26 mouse cellular contexts compared by ENCODE assay signal in the genomic region with DNA sequence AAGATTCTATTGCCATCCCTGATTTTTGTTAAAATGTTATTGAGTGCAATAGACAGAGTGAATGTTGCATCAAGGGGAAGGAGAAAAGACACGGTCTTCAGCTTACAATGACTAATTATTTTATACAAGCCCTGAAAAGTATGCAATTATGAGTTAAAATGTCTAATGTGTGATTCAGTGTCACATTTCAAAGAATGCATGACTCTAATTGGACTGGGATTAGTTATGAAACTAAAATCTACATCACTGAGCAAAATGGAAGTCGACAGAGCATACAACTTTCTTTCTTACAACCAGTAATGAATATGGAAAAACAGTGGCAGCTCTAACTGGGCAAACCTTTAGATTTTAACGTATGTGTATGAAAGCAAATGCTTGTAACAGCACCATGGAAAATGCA.
"Had no signal": no experiment of that assay in that cellular context is flagged by ENCODE, and none has a peak within 500 bp of the region (broad histone marks: within the 10 kb centered on the region; RNA-seq: fewer than 3 reads in every experiment).

No protein-coding gene starts in this region.

- H3K9me3 ChIP-seq: heart, embryonic 13.5 days; heart, embryonic 15.5 days; hindbrain, embryonic 15.5 days; kidney, embryonic 15.5 days; limb, embryonic 10.5 days; limb, embryonic 12.5 days; liver, embryonic 13.5 days had no signal

- H3K9ac ChIP-seq: heart, embryonic 13.5 days; heart, embryonic 15.5 days; hindbrain, embryonic 15.5 days; kidney, embryonic 15.5 days; limb, embryonic 12.5 days; liver, embryonic 13.5 days had no signal

- ATAC-seq: hindbrain, postnatal 0 days; intestine, embryonic 16.5 days had no signal

- H3K27ac ChIP-seq: gastrocnemius, adult 2 months; heart, adult 2 months; heart, embryonic 13.5 days; heart, embryonic 15.5 days; hindbrain, embryonic 15.5 days; hindbrain, postnatal 0 days; kidney, embryonic 15.5 days; kidney, postnatal 0 days; left cerebral cortex, adult 2 months; limb, embryonic 10.5 days; limb, embryonic 12.5 days; liver, embryonic 13.5 days had no signal

- DNase-seq: gastrocnemius, adult 2 months; gastrocnemius, postnatal 14 days; gastrocnemius, postnatal 36 days; heart, adult 11 months; heart, adult 2 months; heart, postnatal 14 days; heart, postnatal 36 days; kidney, adult 11 months; kidney, adult 2 months; kidney, adult 9 months; kidney, postnatal 14 days; kidney, postnatal 36 days; liver; liver, embryonic 13.5 days had no signal

- H3K4me2 ChIP-seq: heart, embryonic 11.5 days; heart, embryonic 13.5 days; heart, embryonic 15.5 days; hindbrain, embryonic 15.5 days; kidney, embryonic 15.5 days; limb, embryonic 12.5 days; liver, embryonic 11.5 days; liver, embryonic 13.5 days had no signal

- H3K36me3 ChIP-seq: heart, embryonic 13.5 days; heart, embryonic 15.5 days; hindbrain, embryonic 15.5 days; kidney, embryonic 15.5 days; limb, embryonic 10.5 days; limb, embryonic 12.5 days; liver, embryonic 13.5 days had no signal

- H3K27me3 ChIP-seq: heart, embryonic 13.5 days; heart, embryonic 15.5 days; hindbrain, embryonic 15.5 days; kidney, embryonic 15.5 days; limb, embryonic 12.5 days; liver, embryonic 13.5 days had no signal

- H3K4me3 ChIP-seq: gastrocnemius, adult 2 months; heart, adult 2 months; heart, embryonic 13.5 days; heart, embryonic 15.5 days; hindbrain, embryonic 15.5 days; kidney, embryonic 15.5 days; left cerebral cortex, adult 2 months; limb, embryonic 10.5 days; limb, embryonic 12.5 days; liver, embryonic 13.5 days had no signal

- H3K4me1 ChIP-seq: heart, embryonic 13.5 days; heart, embryonic 15.5 days; hindbrain, embryonic 15.5 days; kidney, embryonic 15.5 days; limb, embryonic 10.5 days; limb, embryonic 12.5 days; liver, embryonic 13.5 days had no signal
